Mouse (Mus musculus) testis, adult 2 months (tissue): Measurements from ENCODE around the gene Smim22. TPM values are rescaled to one million over a fixed set of nuclear protein-coding genes. Genes with fewer than 3 reads are reported as not detected.

Experiments used
- H3K27ac ChIP-seq: fragments of 200-500 bp; 2 replicates; pipeline ENCODE4 v1.5.1; 2012; ENCODE audit warnings: low read depth, low read length; ENCODE audit not compliant: control insufficient read depth, insufficient read depth
- H3K27me3 ChIP-seq: fragments of 200-500 bp; 2 replicates; pipeline ENCODE4 v1.6.1; 2012; ENCODE audit warnings: mild to moderate bottlenecking, low read length, moderate library complexity; ENCODE audit not compliant: control insufficient read depth, insufficient read depth
- H3K36me3 ChIP-seq: fragments of 200-500 bp; 2 replicates; pipeline ENCODE4 v1.6.1; 2012; ENCODE audit warnings: mild to moderate bottlenecking, low read length; ENCODE audit not compliant: control insufficient read depth, insufficient read depth
- H3K4me1 ChIP-seq: fragments of 200-500 bp; 2 replicates; pipeline ENCODE4 v1.6.1; 2012; ENCODE audit warnings: low read length; ENCODE audit not compliant: control insufficient read depth, insufficient read depth
- H3K4me3 ChIP-seq: fragments of 200-500 bp; 2 replicates; pipeline ENCODE4 v1.5.1; 2012; ENCODE audit warnings: low read depth, mild to moderate bottlenecking, low read length, moderate library complexity, mixed read lengths; ENCODE audit not compliant: control insufficient read depth
- CTCF ChIP-seq: fragments of 200-500 bp; IDR thresholded peaks from 2 replicates; pipeline ENCODE4 v1.5.1; 2012; ENCODE audit warnings: low read depth, mild to moderate bottlenecking, inconsistent platforms, low read length, moderate library complexity; ENCODE audit not compliant: control insufficient read depth, insufficient read depth, insufficient replicate concordance
- POLR2A ChIP-seq: fragments of 200-500 bp; IDR thresholded peaks from 2 replicates; pipeline ENCODE4 v1.6.1; 2012; ENCODE audit warnings: low read depth, mild to moderate bottlenecking, inconsistent platforms, low read length, moderate library complexity; ENCODE audit not compliant: control insufficient read depth
- polyA plus RNA-seq: library from polyadenylated mRNA; depleted of rRNA; stranded (reverse); fragments of >200 nt; gene quantifications from 2 replicates; pipeline ENCODE4 v1.2.3, GENCODE M21; 2012

Smim22 gene
- polyA plus RNA-seq, 1 experiment, result 1.7 TPM

- Histone ChIP-seq H3K36me3 (peaks cover 3% of the 10 kb centered on the region), H3K4me3 (no peak overlapping the region), H3K27ac (no peak overlapping the region), H3K4me1 (peaks cover 3% of the 10 kb centered on the region), H3K27me3 (no peaks in the 10 kb centered on the region)
- no peak for TF ChIP-seq CTCF
- no peak for TF ChIP-seq POLR2A
Observed at GRCm38 (mm10) chr16:4968426-4968825, 38.7 kb upstream of the Smim22 start.

GRCm38 (mm10) chr16:4969055-4969843 is 37.8 kb upstream of the Smim22 start:
- Histone ChIP-seq H3K36me3 (peaks cover 3% of the 10 kb centered on the region), H3K4me1 (peaks cover 2% of the 10 kb centered on the region), H3K4me3 (no peak overlapping the region), H3K27me3 (no peaks in the 10 kb centered on the region), H3K27ac (no peak overlapping the region)
- no peak for TF ChIP-seq POLR2A
- TF ChIP-seq CTCF, result no peak

- Histone ChIP-seq H3K4me3 (no peak overlapping the region), H3K36me3 (peaks cover 3% of the 10 kb centered on the region), H3K4me1 (no peaks in the 10 kb centered on the region; the same call in 1 of the 2 replicates), H3K27ac (no peak overlapping the region), H3K27me3 (no peaks in the 10 kb centered on the region)
- TF ChIP-seq POLR2A, result no peak
- TF ChIP-seq CTCF, result no peak
Observed at GRCm38 (mm10) chr16:4971626-4972025, 35.5 kb upstream of the Smim22 start.

DNA sequence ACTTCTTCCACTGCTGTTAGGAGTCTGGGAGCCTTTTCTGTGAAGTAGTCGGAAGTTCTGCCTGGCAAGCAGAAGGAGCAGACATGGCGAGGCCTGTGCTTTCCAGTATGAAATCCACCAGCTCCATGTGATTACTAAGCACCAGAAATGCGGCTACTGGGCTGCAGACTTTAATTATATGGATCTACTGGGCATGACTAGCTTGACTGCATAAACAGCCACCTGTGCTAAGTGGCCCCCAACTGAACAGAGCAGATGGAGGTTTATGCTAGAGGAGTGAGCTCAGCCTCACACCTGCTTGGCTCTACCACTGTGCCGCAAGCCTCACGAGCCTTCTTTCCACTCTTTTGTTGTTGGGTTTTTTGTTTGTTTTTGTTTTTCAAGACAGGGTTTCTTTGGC is 32.6 kb upstream of the Smim22 start:
- TF ChIP-seq POLR2A, result no peak
- TF ChIP-seq CTCF, result no peak
- Histone ChIP-seq H3K27ac (no peak overlapping the region), H3K27me3 (no peaks in the 10 kb centered on the region), H3K36me3 (peaks cover 1% of the 10 kb centered on the region), H3K4me3 (no peak overlapping the region), H3K4me1 (no peaks in the 10 kb centered on the region)

DNA sequence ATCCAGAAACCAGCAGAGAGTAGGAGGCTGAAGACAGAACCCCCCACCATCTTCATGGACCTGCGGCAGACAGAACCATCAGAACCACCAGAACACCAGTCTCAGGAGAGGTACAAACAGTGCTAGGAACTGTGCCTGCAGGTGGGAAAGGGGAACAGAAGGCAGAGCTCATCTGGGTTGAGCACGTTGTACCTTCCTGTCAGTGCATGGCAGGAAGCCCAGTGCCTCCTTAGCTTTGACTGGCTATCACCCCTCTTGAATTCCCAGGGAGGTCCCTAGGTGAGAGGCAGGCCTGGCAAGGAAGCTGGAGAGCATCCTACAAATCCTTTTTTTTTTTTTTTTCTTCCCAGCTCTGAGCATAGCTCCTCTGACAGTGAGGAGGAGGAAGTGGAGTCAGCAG is 30.9 kb upstream of the Smim22 start:
- no peaks in the 10 kb centered on the region for H3K27me3 ChIP-seq
- H3K4me3 ChIP-seq, result no peak overlapping the region
- H3K27ac ChIP-seq, result no peak overlapping the region
- H3K36me3 ChIP-seq, result no peaks in the 10 kb centered on the region; the same call in 1 of the 2 replicates
- H3K4me1 ChIP-seq, result no peaks in the 10 kb centered on the region
- TF ChIP-seq POLR2A, result no peak
- TF ChIP-seq CTCF, result no peak

- no peaks in the 10 kb centered on the region; the same call in 1 of the 2 replicates for H3K36me3 ChIP-seq
- no peak overlapping the region for H3K27ac ChIP-seq
- no peaks in the 10 kb centered on the region for H3K4me1 ChIP-seq
- peak overlapping the region; percentile 44 for H3K4me3 ChIP-seq
- TF ChIP-seq POLR2A (no peak), CTCF (no peak)
- H3K27me3 ChIP-seq, result no peaks in the 10 kb centered on the region
Observed at GRCm38 (mm10) chr16:4978275-4979051, 28.6 kb upstream of the Smim22 start.

GRCm38 (mm10) chr16:4979755-4980380 is 27.2 kb upstream of the Smim22 start:
- Histone ChIP-seq H3K27ac (no peak overlapping the region), H3K27me3 (no peaks in the 10 kb centered on the region), H3K4me1 (no peaks in the 10 kb centered on the region), H3K36me3 (no peaks in the 10 kb centered on the region), H3K4me3 (no peak overlapping the region)
- peak; percentile 36; the same call in 1 of the 2 replicates for TF ChIP-seq CTCF
- no peak for TF ChIP-seq POLR2A
